9 mouse cellular contexts compared by ENCODE assay signal in the genomic region with DNA sequence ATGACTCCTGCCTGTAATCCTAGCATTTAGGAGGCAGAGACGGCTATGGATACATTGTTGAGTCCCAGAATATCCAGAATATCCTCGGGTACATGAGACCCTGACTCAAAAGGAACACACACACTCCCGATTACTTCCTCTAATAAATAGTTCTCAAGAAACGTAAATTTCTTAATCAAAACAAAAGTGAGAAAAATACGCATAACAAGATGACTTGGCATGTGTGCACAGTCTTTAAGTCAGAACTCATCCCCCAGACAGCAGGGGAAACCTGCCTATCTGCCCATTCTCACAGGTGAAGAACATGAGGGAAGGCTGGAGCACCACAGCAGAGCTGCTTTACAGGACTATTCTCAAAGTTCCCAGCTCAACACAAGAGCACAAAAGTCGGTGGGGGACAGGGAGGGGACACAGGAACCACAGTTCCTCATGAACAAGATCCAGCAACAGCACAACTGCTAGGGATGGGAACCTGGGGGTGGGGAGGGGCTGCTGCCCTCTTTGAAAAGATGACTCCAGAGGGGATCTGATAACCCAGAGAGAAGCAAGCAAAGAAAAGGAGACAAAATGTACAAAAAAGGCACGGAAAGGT. TPM values are rescaled to one million over a fixed set of nuclear protein-coding genes. Genes with fewer than 3 reads are reported as not detected.
DNase-seq lines count a peak whose midpoint lies in the region; ATAC-seq and TF ChIP-seq lines count a peak whose summit lies in the region.
"Had no signal": no experiment of that assay in that cellular context is flagged by ENCODE, and none has a peak within 500 bp of the region (broad histone marks: within the 10 kb centered on the region; RNA-seq: fewer than 3 reads in every experiment).

No protein-coding gene starts in this region.

- H3K79me3 ChIP-seq in C2C12 (ENCODE audit: low read depth), result peaks cover 73% of the 10 kb centered on the region

- WGBS in forebrain, embryonic 14.5 days, result 31% methylated on average over 7 of the region's 7 CpGs
- WGBS in liver, embryonic 15.5 days (ENCODE audit: insufficient replicate concordance), result 31% methylated on average over 7 of the region's 7 CpGs

- peak overlapping the region; percentile 100 for H3K9ac ChIP-seq in forebrain, embryonic 14.5 days (ENCODE audit: low read length)
- H3K9ac ChIP-seq in liver, embryonic 15.5 days, result peak overlapping the region; percentile 100

- intact Hi-C loops in gastrocnemius, adult 2 months (cut with DNase I), result loop anchor here (2.0 to 5.0 kb wide), 3 partner anchors 19 to 63 kb away; no protein-coding TSS in a partner anchor
- intact Hi-C loops in gastrocnemius, postnatal 14 days (cut with DNase I; ENCODE audit: low total_unique reads), result loop anchor here (5.0 kb wide), 1 partner anchor 78 kb away; a partner anchor contains a TSS

- H3K27me3 ChIP-seq in C2C12 (ENCODE audit: control insufficient read depth, insufficient read depth, insufficient read length), result no peaks in the 10 kb centered on the region
- H3K27me3 ChIP-seq in forebrain, embryonic 14.5 days (replicated peaks; ENCODE audit: control insufficient read depth, insufficient read depth, low read length), result no peaks in the 10 kb centered on the region
- H3K27me3 ChIP-seq in liver, embryonic 15.5 days, result no peaks in the 10 kb centered on the region

- no peak for TF ChIP-seq CTCF in gastrocnemius, adult 2 months (IDR thresholded peaks at IDR 0.05)
- TF ChIP-seq CTCF in C2C12 (IDR thresholded peaks at IDR 0.05; ENCODE audit: control insufficient read depth, insufficient read depth, insufficient read length), result no peak

- peak overlapping the region; percentile 91 for H3K4me3 ChIP-seq in gastrocnemius, adult 2 months
- no peak overlapping the region for H3K4me3 ChIP-seq in C2C12 (ENCODE audit: insufficient read depth, poor library complexity, severe bottlenecking)
- H3K4me3 ChIP-seq in forebrain, embryonic 14.5 days (ENCODE audit: low read depth, low read length), result peak overlapping the region; percentile 100
- peak overlapping the region; percentile 98 for H3K4me3 ChIP-seq in liver, embryonic 15.5 days (replicated peaks)

- no peaks in the 10 kb centered on the region for H3K9me3 ChIP-seq in forebrain, embryonic 14.5 days (replicated peaks; ENCODE audit: control insufficient read depth, low read length)
- H3K9me3 ChIP-seq in liver, embryonic 15.5 days (replicated peaks), result no peaks in the 10 kb centered on the region

- DNase-seq in gastrocnemius, adult 2 months, result no peak
- DNase-seq in gastrocnemius, postnatal 14 days, result no peak
- DNase-seq in forebrain, embryonic 14.5 days (ENCODE audit: low spot score), result no peak
- DNase-seq in adipocyte (ENCODE audit: low spot score), result no peak
- no peak for DNase-seq in ovary, postnatal 14 days (ENCODE audit: low spot score)
- no peak for DNase-seq in right cerebral cortex, postnatal 36 days (ENCODE audit: low spot score in 2 of 2)

- H3K36me3 ChIP-seq in C2C12 (ENCODE audit: control insufficient read depth, insufficient read depth), result peaks cover 17% of the 10 kb centered on the region
- peaks cover 12% of the 10 kb centered on the region; the same call in 1 of the 2 replicates for H3K36me3 ChIP-seq in forebrain, embryonic 14.5 days (ENCODE audit: control insufficient read depth, insufficient read depth, low read length)
- H3K36me3 ChIP-seq in liver, embryonic 15.5 days (replicated peaks), result peaks cover 34% of the 10 kb centered on the region

- no peak for ATAC-seq in forebrain, embryonic 14.5 days
- ATAC-seq in liver, embryonic 15.5 days (ENCODE audit: insufficient read depth), result no peak
- ATAC-seq: CD4-positive, CD25-positive, alpha-beta regulatory T cell, adult 4 months had no signal

- peaks cover 38% of the 10 kb centered on the region for H3K4me1 ChIP-seq in forebrain, embryonic 14.5 days (ENCODE audit: control insufficient read depth, insufficient read depth, low read length)
- H3K4me1 ChIP-seq in liver, embryonic 15.5 days (replicated peaks), result peaks cover 61% of the 10 kb centered on the region

- no peak overlapping the region for H3K27ac ChIP-seq in gastrocnemius, adult 2 months
- H3K27ac ChIP-seq in forebrain, embryonic 14.5 days (ENCODE audit: low read depth, low read length), result no peak overlapping the region
- peak overlapping the region; percentile 100; the same call in 1 of the 2 replicates for H3K27ac ChIP-seq in liver, embryonic 15.5 days (replicated peaks)

- peak overlapping the region; percentile 35 for H3ac ChIP-seq in C2C12 (ENCODE audit: control insufficient read depth, insufficient read length, low read depth)

- peak overlapping the region; percentile 84 for H3K4me2 ChIP-seq in forebrain, embryonic 14.5 days (ENCODE audit: low read length)
- peak overlapping the region; percentile 97 for H3K4me2 ChIP-seq in liver, embryonic 15.5 days

- peaks cover 85% of the 10 kb centered on the region for H3K79me2 ChIP-seq in C2C12 (ENCODE audit: control insufficient read depth, insufficient read depth)

TF ChIP-seq in C2C12, 6 proteins besides CTCF, POLR2A, EP300 and RAD21:
- no peak for TF ChIP-seq MYOD1 (IDR thresholded peaks at IDR 0.05; ENCODE audit: control insufficient read depth, insufficient read length, low read depth)
- TF ChIP-seq CEBPB (IDR thresholded peaks at IDR 0.05; ENCODE audit: low read depth), result no peak
- no peak for TF ChIP-seq FOSL1 (IDR thresholded peaks at IDR 0.05; ENCODE audit: insufficient read depth, low read length, poor library complexity, severe bottlenecking)
- TF ChIP-seq MAX (IDR thresholded peaks at IDR 0.05), result no peak
- no peak for TF ChIP-seq MYOG (IDR thresholded peaks at IDR 0.05; ENCODE audit: control insufficient read depth, extremely low read depth, insufficient read length)
- TF ChIP-seq USF1 (IDR thresholded peaks at IDR 0.05; ENCODE audit: low read depth), result no peak

RNA-seq across cellular contexts. Expression of a gene that starts 6.3 kb away (rescaled TPM):
- 10 to 100 TPM; 24.1 to 26.2 TPM for total RNA-seq in gastrocnemius, adult 2 months (2021)
- total RNA-seq in gastrocnemius, postnatal 14 days (2021), result 10 to 100 TPM; 22.3 to 27.3 TPM
- polyA plus RNA-seq in C2C12 (2012; fragmentation: generic; extraction: Trizol), result 24.7 TPM
- 30.9 and 35.4 TPM in 2 replicates for polyA plus RNA-seq in forebrain, embryonic 14.5 days (2014; fragmentation: Nextera tagmentation; extraction: Ambion mirVana)
- 7.6 and 9.3 TPM in 2 replicates for polyA plus RNA-seq in liver, embryonic 15.5 days (2015; fragmentation: Nextera tagmentation; extraction: Ambion mirVana)
